Mouse (Mus musculus) adrenal gland, adult 10 weeks (tissue): ENCODE results near the gene Sytl5. TPM values are rescaled to one million over a fixed set of nuclear protein-coding genes. Genes with fewer than 3 reads are reported as not detected.

Experiments used
- polyA plus RNA-seq: library from polyadenylated mRNA; stranded (reverse); fragments of 350-450 nt; fragmentation: Illumina TruSeq; extraction: RNeasy Lipid Tissue Mini Kit (QIAGEN cat#74804); gene quantifications from one replicate; pipeline ENCODE4 v1.2.3, GENCODE M21; 2014; ENCODE audit warnings: low read depth, low replicate concordance

Gene Sytl5
- polyA plus RNA-seq = 14.1 TPM

GRCm38 (mm10) chrX:9885322-9885721 is at the start of gene Sytl5:
Gene Sytl5 (plus strand): TSS chrX:9885622.

GRCm38 (mm10) chrX:9846628-9847027 is 38.8 kb upstream of the Sytl5 start, which contains the start of gene Hypm:
Gene Hypm (plus strand): TSS chrX:9846928.

DNA sequence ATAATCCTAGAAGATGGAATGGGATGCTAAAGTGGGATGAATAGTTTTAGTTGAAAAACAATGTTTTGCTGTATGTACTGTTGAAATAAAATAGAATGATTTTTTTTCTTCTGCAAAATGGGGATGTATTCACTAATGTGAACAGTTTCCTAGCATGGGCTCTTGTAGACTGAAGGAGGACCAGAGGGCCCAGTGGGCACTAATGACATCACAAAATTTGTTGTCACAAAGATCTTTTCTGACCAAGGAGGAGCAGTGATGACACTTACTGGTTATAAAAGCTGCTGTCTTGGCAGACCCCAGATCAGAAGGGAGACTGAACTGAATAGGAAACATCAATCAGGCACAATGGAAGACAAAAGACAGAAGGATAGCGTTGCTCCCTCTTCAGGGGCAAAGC is 36.0 kb upstream of the Sytl5 start, which contains the start of gene H2al3:
H2al3 (plus strand) TSS at position 301 of the 400 bp plus-strand sequence.

Other genes starting within 250 kb of the Sytl5 start
- gene Dynlt3, start 222.6 kb upstream of the Sytl5 start, polyA plus RNA-seq = 841 TPM
- gene Hypm, start 38.7 kb upstream of the Sytl5 start, polyA plus RNA-seq = not detected
- not detected for gene H2al3, start 35.9 kb upstream of the Sytl5 start, polyA plus RNA-seq
- gene Srpx, start 232.1 kb downstream of the Sytl5 start, polyA plus RNA-seq = 5.0 TPM